Mouse (Mus musculus) embryo, embryonic 10.5 days (tissue): ENCODE results near the gene Rbm8a.
A peak's percentile ranks its signal among the peaks of the same experiment; 100 is the strongest.

ENCODE experiments used
- DNase-seq: peaks from one replicate; pipeline ENCODE4 v3.0.0-alpha.2; 2015; ENCODE audit warnings: low spot score

The Rbm8a gene

DNA sequence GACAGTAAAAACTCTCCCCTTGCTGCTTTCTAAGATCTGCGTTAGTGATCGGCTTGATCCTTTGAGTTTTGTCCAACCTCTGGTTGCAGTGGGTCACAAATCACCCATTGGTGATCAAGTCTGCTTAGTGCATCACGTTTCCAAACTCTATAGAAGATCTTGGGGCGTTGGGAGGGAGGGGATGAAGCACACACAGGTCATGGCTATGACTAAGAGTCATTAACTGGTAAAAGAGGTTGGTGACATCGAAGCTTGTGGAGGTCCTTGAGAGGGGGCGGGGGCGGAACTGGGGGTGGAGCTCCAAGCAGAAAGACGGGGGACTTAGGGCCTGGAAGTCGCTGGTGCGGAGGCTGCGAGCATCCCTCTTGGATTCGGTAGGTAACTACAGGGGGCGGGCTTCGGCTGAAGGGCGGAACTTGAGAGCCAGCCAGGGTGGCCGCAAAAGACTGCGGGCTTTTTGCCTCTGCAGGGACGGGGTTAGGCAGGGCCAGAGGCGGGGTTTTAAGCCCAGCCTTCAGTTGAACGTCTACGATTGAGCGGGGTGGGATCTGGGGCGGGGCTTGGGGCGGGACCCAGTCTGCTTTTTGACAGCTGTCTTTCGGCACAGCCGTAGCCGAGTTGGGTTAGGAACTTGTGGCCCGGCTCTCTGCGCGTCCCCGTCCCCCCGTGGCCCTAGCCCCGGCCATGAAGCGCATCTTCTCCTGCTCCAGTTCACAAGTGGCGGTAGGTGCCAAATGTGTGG lies 40.2 kb downstream of the Rbm8a start, which contains the start of gene Ankrd35:
Ankrd35 (plus strand) TSS at position 405 of the 742 bp plus-strand sequence.
- peak; percentile 92 for DNase-seq

DNA sequence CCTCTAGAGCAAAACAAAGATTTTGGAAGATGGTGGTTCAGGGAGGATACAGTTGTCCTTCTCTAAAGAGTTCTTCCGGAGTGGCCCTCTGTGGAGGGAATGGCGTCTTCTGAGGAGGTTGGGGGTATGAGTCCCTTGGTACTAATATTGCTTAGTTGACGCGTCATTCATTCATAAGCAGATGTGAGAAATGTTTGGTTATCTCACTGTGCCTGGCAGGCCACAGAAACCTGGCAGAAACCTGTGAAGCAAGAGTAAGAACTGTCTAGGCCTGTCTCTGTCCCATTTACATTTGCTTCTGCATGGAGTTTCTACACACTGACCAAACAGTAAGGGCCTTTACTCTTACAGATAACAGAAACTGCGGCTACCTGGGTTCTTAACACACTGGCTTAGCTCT lies 41.8 kb downstream of the Rbm8a start:
- DNase-seq, result no peak

DNA sequence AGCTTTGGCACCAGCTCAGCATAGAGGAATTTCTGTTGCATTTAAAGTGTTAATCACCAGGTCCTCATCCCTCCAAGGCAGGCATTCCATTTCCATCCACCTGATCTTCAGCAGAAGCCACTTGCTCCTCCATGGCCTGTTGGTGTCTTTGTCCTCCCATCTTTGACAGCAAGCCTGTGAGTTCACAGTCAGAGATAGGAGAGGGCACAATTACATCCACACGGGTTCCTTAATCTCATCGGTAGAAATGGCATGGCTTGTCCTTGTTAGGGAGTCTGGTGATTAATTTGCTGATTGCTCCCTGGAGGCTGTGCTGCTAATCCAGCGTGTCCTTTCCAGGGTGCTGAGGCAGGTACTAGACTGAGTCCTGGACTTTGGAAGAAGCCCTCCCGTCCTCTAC lies 43.8 kb downstream of the Rbm8a start:
- no peak for DNase-seq

DNA sequence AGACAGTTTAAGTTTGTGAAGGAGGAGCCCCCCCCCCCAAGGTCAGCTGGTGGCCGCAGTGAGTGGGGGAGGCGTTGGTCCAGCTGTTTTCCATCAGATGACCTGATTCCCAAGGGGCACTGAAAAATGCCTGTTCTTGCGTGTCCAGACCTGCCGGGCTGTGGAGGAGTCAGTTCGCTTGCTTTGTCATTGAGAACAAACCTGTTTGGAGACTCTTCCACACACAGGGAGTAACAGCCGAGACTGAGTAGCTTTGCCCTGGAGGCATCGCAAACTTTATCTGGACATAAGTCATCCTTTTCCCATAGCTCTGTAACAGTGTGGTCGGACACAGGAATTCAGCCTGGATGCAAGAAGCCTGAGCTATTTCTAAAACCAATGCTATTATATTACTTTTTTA lies 44.7 kb downstream of the Rbm8a start:
- peak; percentile 57 for DNase-seq

DNA sequence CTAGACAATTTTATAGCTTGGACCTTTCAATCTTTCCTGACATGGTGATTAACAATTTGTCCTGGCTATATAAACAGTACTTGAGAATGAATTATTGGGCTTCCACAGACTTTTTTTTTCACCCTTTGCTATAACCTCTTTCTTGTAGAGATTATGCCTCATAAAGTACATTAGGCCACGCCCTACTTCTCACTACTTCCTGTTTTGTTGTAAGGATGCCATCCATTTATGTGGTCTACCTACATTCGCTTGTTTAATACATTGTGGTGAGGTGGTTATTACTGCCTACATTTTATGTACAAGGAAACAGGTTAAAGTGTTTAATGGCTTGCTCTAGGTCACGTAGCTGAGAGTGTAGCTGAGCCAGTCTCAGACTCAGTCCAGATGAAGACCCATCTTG lies 45.4 kb downstream of the Rbm8a start:
- DNase-seq, result no peak

DNA sequence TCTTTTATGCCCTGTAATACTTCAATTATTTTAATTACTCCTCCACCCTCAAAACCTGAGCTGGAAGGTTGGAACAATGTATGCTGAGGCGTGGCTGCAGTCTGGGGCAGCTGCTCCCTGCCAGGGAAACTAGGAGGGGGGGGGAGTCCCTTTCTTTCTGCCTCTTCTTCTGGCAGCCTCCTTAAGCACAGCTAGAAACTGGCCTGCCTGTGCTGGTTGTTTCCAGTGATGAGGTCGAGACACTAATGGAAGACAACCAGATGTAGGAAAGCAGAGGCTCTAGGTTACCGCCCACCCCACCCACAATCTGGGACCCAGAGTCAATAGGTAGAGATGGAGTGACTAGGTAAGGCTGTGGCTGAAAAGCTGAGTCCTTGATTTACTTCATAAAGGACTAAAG lies 46.0 kb downstream of the Rbm8a start:
- DNase-seq, result no peak

DNA sequence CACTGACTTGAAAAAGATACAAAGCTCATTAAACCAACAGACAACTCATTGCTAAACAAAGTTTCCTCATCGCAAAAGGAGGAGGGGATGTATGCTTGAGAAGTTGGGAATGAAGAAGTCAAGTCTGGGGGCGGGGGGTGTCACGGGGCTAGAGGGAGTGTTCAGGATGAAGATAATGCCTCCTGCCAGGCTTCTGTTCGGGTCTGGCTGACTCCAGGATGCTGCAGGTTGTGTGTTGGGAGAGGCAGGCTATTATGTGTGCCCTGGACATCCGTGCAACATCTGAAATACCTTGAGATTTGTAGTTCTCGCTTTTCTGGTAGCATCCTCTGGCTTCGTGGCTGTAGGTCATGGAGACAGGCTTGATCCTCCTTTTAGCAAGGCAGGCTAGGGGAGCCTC lies 48.7 kb downstream of the Rbm8a start:
- no peak for DNase-seq

DNA sequence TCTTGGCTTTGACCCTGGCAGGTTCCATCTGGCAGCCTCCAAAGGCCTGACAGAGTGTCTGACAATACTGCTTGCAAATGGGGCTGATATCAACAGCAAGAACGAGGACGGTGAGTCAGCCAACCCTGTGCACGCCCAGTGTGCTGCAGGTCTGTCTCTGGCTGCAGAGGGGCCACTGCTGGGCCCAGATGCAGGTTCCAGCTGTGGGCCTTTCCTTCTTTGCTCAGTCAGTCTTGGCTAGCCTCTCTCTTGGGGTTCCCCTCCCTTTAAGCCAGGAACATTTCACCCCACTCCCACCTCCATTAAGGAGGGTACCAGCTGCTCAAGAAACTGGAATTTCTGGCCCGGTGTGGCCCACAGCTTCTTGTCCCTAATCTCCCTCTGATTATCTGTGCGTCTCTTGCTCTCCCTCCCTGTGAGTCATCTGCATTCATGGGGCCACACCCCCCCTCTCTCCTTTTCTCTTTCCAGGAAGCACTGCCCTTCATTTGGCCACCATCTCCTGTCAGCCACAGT lies 49.5 kb downstream of the Rbm8a start:
- DNase-seq, result no peak

DNA sequence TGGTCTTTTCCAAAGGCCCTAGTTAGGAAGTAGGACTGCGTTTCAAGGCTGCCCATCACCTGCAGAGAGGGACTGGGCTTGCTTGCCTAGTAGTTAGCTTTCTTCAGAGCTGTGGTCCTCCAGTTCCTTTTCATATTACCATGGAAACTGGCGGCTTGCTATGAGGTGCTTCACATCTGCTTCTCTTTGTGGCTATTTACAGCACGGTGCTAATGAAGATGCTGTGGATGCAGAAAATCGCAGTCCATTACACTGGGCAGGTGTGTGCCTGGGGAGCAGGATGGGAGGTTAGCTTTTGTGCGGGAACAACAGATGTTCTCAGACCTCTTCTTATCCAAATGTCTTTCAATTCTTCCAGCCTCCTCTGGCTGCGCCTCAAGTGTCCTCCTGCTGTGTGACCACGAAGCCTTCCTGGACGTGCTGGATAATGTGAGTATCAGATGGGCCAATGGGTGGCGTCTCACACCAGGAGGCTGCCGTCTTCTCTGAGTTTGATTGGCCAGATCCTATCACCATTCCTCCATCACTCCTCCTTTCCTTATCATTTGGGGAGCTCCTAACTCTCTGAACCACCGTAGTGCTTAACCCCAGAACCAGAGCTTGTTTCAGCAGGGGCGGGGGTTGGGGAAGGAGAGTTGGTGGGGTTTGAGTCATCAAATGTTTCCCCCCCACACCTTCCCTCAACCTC lies 50.7 kb downstream of the Rbm8a start:
- DNase-seq, result no peak
